In the genomic region with DNA sequence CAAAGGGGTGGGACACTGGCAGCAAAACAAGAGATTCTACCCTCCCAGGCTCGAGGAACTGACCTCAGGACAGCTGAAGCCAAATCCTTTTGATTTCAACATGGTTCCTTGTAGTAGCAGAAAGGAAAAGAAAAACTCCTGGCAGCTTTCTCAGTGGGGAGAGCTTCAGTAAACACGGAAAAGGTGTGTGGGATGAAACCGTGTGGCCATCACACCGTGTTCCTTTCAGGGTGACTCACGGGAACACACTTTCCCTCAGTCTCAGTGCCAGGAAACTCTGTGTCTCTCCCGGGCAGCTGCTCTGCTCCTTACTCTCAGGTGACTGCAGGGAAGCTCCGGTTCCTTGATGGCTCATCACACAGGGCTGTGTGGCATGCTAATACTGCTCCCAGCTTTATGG, we compare ENCODE assay signal across 37 mouse cellular contexts. TPM values are rescaled to one million over a fixed set of nuclear protein-coding genes. Genes with fewer than 3 reads are reported as not detected.
DNase-seq lines count a peak whose midpoint lies in the region; ATAC-seq and TF ChIP-seq lines count a peak whose summit lies in the region.
"Had no signal": no experiment of that assay in that cellular context is flagged by ENCODE, and none has a peak within 500 bp of the region (broad histone marks: within the 10 kb centered on the region; RNA-seq: fewer than 3 reads in every experiment).

No protein-coding gene starts in this region.

- no peak overlapping the region for H3K9ac ChIP-seq in intestine, postnatal 0 days (ENCODE audit: low read depth, low read length)
- no peak overlapping the region for H3K9ac ChIP-seq in intestine, embryonic 15.5 days
- no peak overlapping the region for H3K9ac ChIP-seq in midbrain, embryonic 14.5 days (replicated peaks; ENCODE audit: low read length)
- H3K9ac ChIP-seq: forebrain, embryonic 13.5 days; heart, embryonic 15.5 days; limb, embryonic 13.5 days; liver, embryonic 14.5 days; lung, embryonic 14.5 days; midbrain, embryonic 13.5 days; stomach, embryonic 15.5 days had no signal

- no peaks in the 10 kb centered on the region for H3K27me3 ChIP-seq in intestine, postnatal 0 days (replicated peaks; ENCODE audit: control insufficient read depth, insufficient read depth, low read length)
- no peaks in the 10 kb centered on the region for H3K27me3 ChIP-seq in intestine, embryonic 15.5 days (replicated peaks)
- H3K27me3 ChIP-seq in midbrain, embryonic 14.5 days (ENCODE audit: control insufficient read depth, insufficient read depth, low read length) = no peaks in the 10 kb centered on the region
- H3K27me3 ChIP-seq: forebrain, embryonic 13.5 days; heart, embryonic 15.5 days; limb, embryonic 13.5 days; midbrain, embryonic 13.5 days; stomach, embryonic 15.5 days had no signal

- WGBS in intestine, postnatal 0 days = 43% methylated on average over 7 of the region's 7 CpGs
- WGBS in intestine, embryonic 15.5 days = 57% methylated on average over 7 of the region's 7 CpGs
- 75% methylated on average over 7 of the region's 7 CpGs for WGBS in midbrain, embryonic 14.5 days

- no peaks in the 10 kb centered on the region for H3K4me1 ChIP-seq in intestine, postnatal 0 days (replicated peaks; ENCODE audit: control insufficient read depth, insufficient read depth, low read length)
- no peaks in the 10 kb centered on the region for H3K4me1 ChIP-seq in intestine, embryonic 15.5 days (replicated peaks)
- no peaks in the 10 kb centered on the region for H3K4me1 ChIP-seq in midbrain, embryonic 14.5 days (ENCODE audit: control insufficient read depth, insufficient read depth, low read length)
- H3K4me1 ChIP-seq: forebrain, embryonic 13.5 days; limb, embryonic 13.5 days; midbrain, embryonic 13.5 days; stomach, embryonic 15.5 days had no signal

- no peak overlapping the region for H3K27ac ChIP-seq in intestine, postnatal 0 days (ENCODE audit: low read depth, low read length)
- no peak overlapping the region for H3K27ac ChIP-seq in intestine, embryonic 15.5 days
- H3K27ac ChIP-seq in midbrain, embryonic 14.5 days (replicated peaks; ENCODE audit: low read depth, low read length) = no peak overlapping the region
- H3K27ac ChIP-seq: forebrain, embryonic 13.5 days; heart, embryonic 10.5 days; heart, embryonic 15.5 days; limb, embryonic 13.5 days; liver, embryonic 14.5 days; macrophage; midbrain, embryonic 13.5 days; stomach, embryonic 15.5 days had no signal

- H3K36me3 ChIP-seq in intestine, postnatal 0 days (ENCODE audit: control insufficient read depth, insufficient read depth) = no peaks in the 10 kb centered on the region
- H3K36me3 ChIP-seq in intestine, embryonic 15.5 days = no peaks in the 10 kb centered on the region
- H3K36me3 ChIP-seq in midbrain, embryonic 14.5 days (ENCODE audit: control insufficient read depth, insufficient read depth, low read length) = no peaks in the 10 kb centered on the region
- H3K36me3 ChIP-seq: G1E; heart, embryonic 10.5 days; heart, embryonic 15.5 days; limb, embryonic 13.5 days; midbrain, embryonic 13.5 days; stomach, embryonic 15.5 days had no signal

- peak; percentile 21 to 71 for DNase-seq in adrenal gland, adult (ENCODE audit: inconsistent age in 2 of 2, low spot score in 1 of 2)
- DNase-seq in adrenal gland, postnatal 14 days = no peak
- DNase-seq in lung, postnatal 36 days = peak; percentile 11
- DNase-seq in lung, postnatal 14 days = no peak
- DNase-seq in fat pad, adult 2 months (ENCODE audit: extremely low read depth, low read depth, low spot score) = peak; percentile 86
- DNase-seq in midbrain, embryonic 14.5 days = no peak
- DNase-seq: adrenal gland, postnatal 36 days; cerebellum, adult 2 months; cerebellum, postnatal 14 days; heart, adult 11 months; kidney, adult 18-20 months; kidney, postnatal 36 days; lung, embryonic 14.5 days; right cerebral cortex, postnatal 14 days; thymus, adult 2 months; thymus, postnatal 36 days had no signal

- no peak for TF ChIP-seq CTCF in intestine, postnatal 0 days (IDR thresholded peaks at IDR 0.05; ENCODE audit: low read depth)

- no peak overlapping the region for H3K4me2 ChIP-seq in intestine, postnatal 0 days (replicated peaks; ENCODE audit: low read depth)
- H3K4me2 ChIP-seq in intestine, embryonic 15.5 days (replicated peaks) = no peak overlapping the region
- no peak overlapping the region for H3K4me2 ChIP-seq in midbrain, embryonic 14.5 days (ENCODE audit: low read length)
- H3K4me2 ChIP-seq: forebrain, embryonic 13.5 days; heart, embryonic 15.5 days; limb, embryonic 13.5 days; lung, embryonic 14.5 days; midbrain, embryonic 13.5 days; stomach, embryonic 15.5 days had no signal

- ATAC-seq in intestine, postnatal 0 days = 0 out of 2 replicates have a peak, but pooled peaks have one; percentile 22
- no peak for ATAC-seq in intestine, embryonic 15.5 days
- ATAC-seq in midbrain, embryonic 14.5 days (ENCODE audit: low FRiP score, low TSS enrichment) = no peak
- ATAC-seq: forebrain, embryonic 13.5 days; hindbrain, embryonic 16.5 days; midbrain, embryonic 13.5 days had no signal

- H3K9me3 ChIP-seq in intestine, postnatal 0 days (ENCODE audit: control insufficient read depth) = no peaks in the 10 kb centered on the region
- H3K9me3 ChIP-seq in intestine, embryonic 15.5 days = no peaks in the 10 kb centered on the region
- no peaks in the 10 kb centered on the region for H3K9me3 ChIP-seq in midbrain, embryonic 14.5 days (ENCODE audit: control insufficient read depth, low read length)
- H3K9me3 ChIP-seq: forebrain, embryonic 13.5 days; G1E; heart, embryonic 10.5 days; heart, embryonic 15.5 days; limb, embryonic 13.5 days; midbrain, embryonic 13.5 days; stomach, embryonic 15.5 days had no signal

- no peak overlapping the region for H3K4me3 ChIP-seq in intestine, postnatal 0 days (ENCODE audit: low read depth, low read length)
- no peak overlapping the region for H3K4me3 ChIP-seq in intestine, embryonic 15.5 days (replicated peaks)
- no peak overlapping the region for H3K4me3 ChIP-seq in midbrain, embryonic 14.5 days (replicated peaks; ENCODE audit: low read depth, low read length)
- H3K4me3 ChIP-seq: erythroblast, embryonic 14.5 days; forebrain, embryonic 13.5 days; heart, embryonic 10.5 days; heart, embryonic 15.5 days; limb, embryonic 13.5 days; midbrain, embryonic 13.5 days; stomach, embryonic 15.5 days had no signal

RNA-seq across cellular contexts. Expression of a gene that starts 6.4 kb away (rescaled TPM):
- 0.64 and 0.96 TPM in 2 replicates for total RNA-seq in adrenal gland, postnatal 14 days (2021)
- polyA plus RNA-seq in intestine, postnatal 0 days (2015; fragmentation: Nextera tagmentation; extraction: Ambion mirVana) = 0.08 TPM in 1 of 2 replicates, not detected in the other
- not detected in 2 replicates for polyA plus RNA-seq in intestine, embryonic 15.5 days (2015; fragmentation: Nextera tagmentation; extraction: Ambion mirVana)
- polyA plus RNA-seq in midbrain, embryonic 14.5 days (2014; fragmentation: Nextera tagmentation; extraction: Ambion mirVana) = not detected in 2 replicates
- total RNA-seq: G1E; heart, postnatal 25 days; megakaryocyte-erythroid progenitor cell, adult 5-6 weeks had no signal
- polyA plus RNA-seq: embryonic facial prominence, embryonic 14.5 days; erythroblast, embryonic 14.5 days; forebrain, embryonic 13.5 days; G1E; heart, embryonic 15.5 days; hindbrain, embryonic 11.5 days; hindbrain, embryonic 16.5 days; lung, embryonic 14.5 days; midbrain, embryonic 13.5 days; stomach, embryonic 15.5 days had no signal

RNA-seq across cellular contexts. Expression of a gene that starts 13.0 kb away (rescaled TPM):
- total RNA-seq in adrenal gland, postnatal 14 days (2021) = 6.2 and 22.7 TPM in 2 replicates
- polyA plus RNA-seq in intestine, postnatal 0 days (2015; fragmentation: Nextera tagmentation; extraction: Ambion mirVana) = 16.2 and 17.6 TPM in 2 replicates
- 1.6 and 1.7 TPM in 2 replicates for polyA plus RNA-seq in intestine, embryonic 15.5 days (2015; fragmentation: Nextera tagmentation; extraction: Ambion mirVana)
- polyA plus RNA-seq in midbrain, embryonic 14.5 days (2014; fragmentation: Nextera tagmentation; extraction: Ambion mirVana) = 0.94 and 1.3 TPM in 2 replicates
- total RNA-seq: G1E; megakaryocyte-erythroid progenitor cell, adult 5-6 weeks; monocyte, adult 5-6 weeks had no signal
- polyA plus RNA-seq: erythroblast, embryonic 14.5 days; G1E had no signal

RNA-seq across cellular contexts. Expression of a gene that starts 22.6 kb away (rescaled TPM):
- 0.68 and 0.82 TPM in 2 replicates for total RNA-seq in adrenal gland, postnatal 14 days (2021)
- 0.42 TPM in 1 of 2 replicates, not detected in the other for polyA plus RNA-seq in intestine, postnatal 0 days (2015; fragmentation: Nextera tagmentation; extraction: Ambion mirVana)
- polyA plus RNA-seq in intestine, embryonic 15.5 days (2015; fragmentation: Nextera tagmentation; extraction: Ambion mirVana) = 0.18 TPM in 1 of 2 replicates, not detected in the other
- 0.45 and 1.00 TPM in 2 replicates for polyA plus RNA-seq in midbrain, embryonic 14.5 days (2014; fragmentation: Nextera tagmentation; extraction: Ambion mirVana)
- total RNA-seq: G1E; heart, postnatal 25 days; layer of hippocampus, postnatal 25 days; left cerebral cortex, postnatal 36 days; megakaryocyte-erythroid progenitor cell, adult 5-6 weeks; monocyte, adult 5-6 weeks had no signal
- polyA plus RNA-seq: erythroblast, embryonic 14.5 days; G1E; heart, embryonic 10.5 days; heart, embryonic 15.5 days; hindbrain, embryonic 11.5 days; kidney, embryonic 16.5 days; macrophage had no signal

RNA-seq across cellular contexts. Expression of a gene that starts 27.7 kb away (rescaled TPM):
- total RNA-seq in adrenal gland, postnatal 14 days (2021) = 5.4 and 7.4 TPM in 2 replicates
- 14.5 and 15.9 TPM in 2 replicates for polyA plus RNA-seq in intestine, postnatal 0 days (2015; fragmentation: Nextera tagmentation; extraction: Ambion mirVana)
- 15.4 and 16.5 TPM in 2 replicates for polyA plus RNA-seq in intestine, embryonic 15.5 days (2015; fragmentation: Nextera tagmentation; extraction: Ambion mirVana)
- 144 and 145 TPM in 2 replicates for polyA plus RNA-seq in midbrain, embryonic 14.5 days (2014; fragmentation: Nextera tagmentation; extraction: Ambion mirVana)
- total RNA-seq: monocyte, adult 5-6 weeks had no signal

RNA-seq across cellular contexts. Expression of a gene that starts 31.8 kb away (rescaled TPM):
- total RNA-seq in adrenal gland, postnatal 14 days (2021) = 50.4 and 51.5 TPM in 2 replicates
- polyA plus RNA-seq in intestine, postnatal 0 days (2015; fragmentation: Nextera tagmentation; extraction: Ambion mirVana) = 47.2 and 52.2 TPM in 2 replicates
- 23.4 and 23.6 TPM in 2 replicates for polyA plus RNA-seq in intestine, embryonic 15.5 days (2015; fragmentation: Nextera tagmentation; extraction: Ambion mirVana)
- polyA plus RNA-seq in midbrain, embryonic 14.5 days (2014; fragmentation: Nextera tagmentation; extraction: Ambion mirVana) = 33.1 and 40.8 TPM in 2 replicates

Comparison
In these comparisons a context has a peak if more than half of its experiments do, and no peak if none do; other contexts are left out.
1. DNase-seq: peak in adrenal gland, adult (2 of 2), lung, postnatal 36 days (single experiment) and fat pad, adult 2 months (single experiment); none in adrenal gland, postnatal 14 days (single experiment), lung, postnatal 14 days (single experiment) and midbrain, embryonic 14.5 days (single experiment).